In the genomic region with DNA sequence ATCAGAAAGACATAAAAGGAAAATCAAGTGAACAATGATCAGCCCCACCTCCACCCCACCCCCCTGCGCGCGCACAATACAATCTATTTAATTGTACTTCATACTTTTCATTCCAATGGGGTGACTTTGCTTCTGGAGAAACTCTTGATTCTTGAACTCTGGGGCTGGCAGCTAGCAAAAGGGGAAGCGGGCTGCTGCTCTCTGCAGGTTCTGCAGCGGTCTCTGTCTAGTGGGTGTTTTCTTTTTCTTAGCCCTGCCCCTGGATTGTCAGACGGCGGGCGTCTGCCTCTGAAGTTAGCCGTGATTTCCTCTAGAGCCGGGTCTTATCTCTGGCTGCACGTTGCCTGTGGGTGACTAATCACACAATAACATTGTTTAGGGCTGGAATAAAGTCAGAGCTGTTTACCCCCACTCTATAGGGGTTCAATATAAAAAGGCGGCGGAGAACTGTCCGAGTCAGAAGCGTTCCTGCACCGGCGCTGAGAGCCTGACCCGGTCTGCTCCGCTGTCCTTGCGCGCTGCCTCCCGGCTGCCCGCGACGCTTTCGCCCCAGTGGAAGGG, we compare ENCODE assay signal across 8 mouse cellular contexts. TPM values are rescaled to one million over a fixed set of nuclear protein-coding genes. Genes with fewer than 3 reads are reported as not detected.
DNase-seq lines count a peak whose midpoint lies in the region; ATAC-seq and TF ChIP-seq lines count a peak whose summit lies in the region.

TSS of gene Edn1 (plus strand) at position 316 of the 561 bp plus-strand sequence.

- TF ChIP-seq EP300 in stomach, postnatal 0 days (optimal IDR thresholded peaks at IDR 0.05): no peak

- peak within 1 kb of the TSS; percentile 80 for H3K4me2 ChIP-seq in midbrain, embryonic 15.5 days
- H3K4me2 ChIP-seq in stomach, postnatal 0 days (replicated peaks; ENCODE audit: low read depth): peak within 1 kb of the TSS; percentile 68

- no peak for TF ChIP-seq CTCF in liver, adult 2 months (IDR thresholded peaks at IDR 0.05; ENCODE audit: low read depth, low read length)
- no peak; the same call in 1 of the 2 replicates for TF ChIP-seq CTCF in stomach, postnatal 0 days (IDR thresholded peaks at IDR 0.05; ENCODE audit: low read depth)

- under 1% methylated on average over 26 of the region's 26 CpGs for WGBS in liver, adult 2 months
- WGBS in midbrain, embryonic 15.5 days: under 1% methylated on average over 26 of the region's 26 CpGs
- WGBS in stomach, postnatal 0 days: under 1% methylated on average over 26 of the region's 26 CpGs

- no peaks in the 10 kb centered on the region for H3K36me3 ChIP-seq in liver, adult 2 months (ENCODE audit: control insufficient read depth, insufficient read depth, low read length)
- no peaks in the 10 kb centered on the region for H3K36me3 ChIP-seq in midbrain, embryonic 15.5 days (replicated peaks)
- no peaks in the 10 kb centered on the region for H3K36me3 ChIP-seq in stomach, postnatal 0 days (ENCODE audit: control insufficient read depth, insufficient read depth, low read length)

- DNase-seq in urinary bladder, adult 2 months (ENCODE audit: low spot score): peak; percentile 30
- DNase-seq in urinary bladder, postnatal 10 days (ENCODE audit: low spot score): no peak
- peak; percentile 20 to 41 for DNase-seq in gastrocnemius, postnatal 4 days (ENCODE audit: low spot score in 2 of 2)
- peak; percentile 18 for DNase-seq in liver, adult 2 months (ENCODE audit: extremely low read depth, low read depth, low spot score)
- peak; percentile 81 for DNase-seq in stomach, postnatal 0 days (ENCODE audit: low spot score)

- H3K27me3 ChIP-seq in liver, adult 2 months (ENCODE audit: control insufficient read depth, insufficient read depth, low read length): no peaks in the 10 kb centered on the region
- H3K27me3 ChIP-seq in midbrain, embryonic 15.5 days (replicated peaks): peaks cover 23% of the 10 kb centered on the region; the same call in 1 of the 2 replicates
- no peaks in the 10 kb centered on the region for H3K27me3 ChIP-seq in stomach, postnatal 0 days (ENCODE audit: control insufficient read depth, insufficient read depth, low read length)

- H3K9me3 ChIP-seq in midbrain, embryonic 15.5 days: no peaks in the 10 kb centered on the region
- no peaks in the 10 kb centered on the region for H3K9me3 ChIP-seq in stomach, postnatal 0 days (ENCODE audit: control insufficient read depth, low read length)

- H3K27ac ChIP-seq in liver, adult 2 months (replicated peaks; ENCODE audit: insufficient read depth, low read depth, low read length): no peak within 1 kb of the TSS
- no peak within 1 kb of the TSS for H3K27ac ChIP-seq in midbrain, embryonic 15.5 days
- peak within 1 kb of the TSS; percentile 85 for H3K27ac ChIP-seq in stomach, postnatal 0 days (replicated peaks)

- peak; percentile 96 for ATAC-seq in common myeloid progenitor, adult 5-6 weeks (replicated peaks; ENCODE audit: low read depth, poor library complexity, severe bottlenecking)
- peak; percentile 46 for ATAC-seq in inflammation-experienced regulatory T-cells, adult 6 months
- ATAC-seq in midbrain, embryonic 15.5 days (replicated peaks): peak; percentile 64
- ATAC-seq in stomach, postnatal 0 days (ENCODE audit: low FRiP score, low TSS enrichment): peak; percentile 75

- H3K9ac ChIP-seq in liver, adult 2 months (ENCODE audit: low read depth, low read length): no peak within 1 kb of the TSS
- H3K9ac ChIP-seq in midbrain, embryonic 15.5 days: peak within 1 kb of the TSS; percentile 32
- H3K9ac ChIP-seq in stomach, postnatal 0 days (ENCODE audit: low read length): peak within 1 kb of the TSS; percentile 54

- peaks cover 5% of the 10 kb centered on the region for H3K4me1 ChIP-seq in liver, adult 2 months (ENCODE audit: control insufficient read depth, insufficient read depth, low read length)
- H3K4me1 ChIP-seq in midbrain, embryonic 15.5 days: peaks cover 27% of the 10 kb centered on the region
- peaks cover 5% of the 10 kb centered on the region; the same call in 1 of the 2 replicates for H3K4me1 ChIP-seq in stomach, postnatal 0 days (replicated peaks; ENCODE audit: control insufficient read depth, insufficient read depth)

- H3K79me2 ChIP-seq in liver, adult 2 months (ENCODE audit: control insufficient read depth, insufficient read depth, low read length): no peaks in the 10 kb centered on the region

- TF ChIP-seq POLR2A in liver, adult 2 months (IDR thresholded peaks at IDR 0.05; ENCODE audit: extremely low read depth, insufficient read depth, low read length): no peak

- H3K4me3 ChIP-seq in liver, adult 2 months (ENCODE audit: insufficient read depth, low read depth, low read length): peak within 1 kb of the TSS; percentile 27
- H3K4me3 ChIP-seq in midbrain, embryonic 15.5 days: peak within 1 kb of the TSS; percentile 40
- peak within 1 kb of the TSS; percentile 45 for H3K4me3 ChIP-seq in stomach, postnatal 0 days (ENCODE audit: low read depth, low read length)

RNA-seq across cellular contexts. Expression of gene Edn1, which starts in this region (rescaled TPM):
- 4.1 and 4.6 TPM in 2 replicates for polyA plus RNA-seq in urinary bladder, adult 2 months (2012; rRNA removed)
- 0.14 TPM in 1 of 2 replicates, not detected in the other for total RNA-seq in common myeloid progenitor, adult 5-6 weeks (2017)
- 1 to 10 TPM; 2.0 to 2.1 TPM for total RNA-seq in gastrocnemius, postnatal 4 days (2021)
- polyA plus RNA-seq in inflammation-experienced regulatory T-cells, adult 6 months (2017; shearing (Covaris generic)): not detected
- total RNA-seq in liver, adult 2 months (2014; rRNA removed): 0.13 and 0.18 TPM in 2 replicates
- polyA plus RNA-seq in liver, adult 2 months (2012; rRNA removed): 0.24 and 0.32 TPM in 2 replicates
- 2.3 and 2.7 TPM in 2 replicates for polyA plus RNA-seq in midbrain, embryonic 15.5 days (2015; fragmentation: Nextera tagmentation; extraction: Ambion mirVana)
- 14.3 and 14.9 TPM in 2 replicates for polyA plus RNA-seq in stomach, postnatal 0 days (2015; fragmentation: Nextera tagmentation; extraction: Ambion mirVana)

Comparison
In these comparisons a context has a peak if more than half of its experiments do, and no peak if none do; other contexts are left out.
1. Peak in ATAC-seq in common myeloid progenitor, adult 5-6 weeks; RNA of the gene not detected or under 1 TPM.
2. Peak in ATAC-seq in inflammation-experienced regulatory T-cells, adult 6 months; RNA of the gene not detected or under 1 TPM.
3. Peak in DNase-seq and H3K4me3 ChIP-seq in liver, adult 2 months; RNA of the gene not detected or under 1 TPM.
4. ATAC-seq: peak in every context shown above with its lines; median percentile 96 in common myeloid progenitor, adult 5-6 weeks; 75 in stomach, postnatal 0 days; 64 in midbrain, embryonic 15.5 days; 46 in inflammation-experienced regulatory T-cells, adult 6 months.